Mouse (Mus musculus): Measurements from ENCODE around the gene Tgfb2. TPM values are rescaled to one million over a fixed set of nuclear protein-coding genes. Genes with fewer than 3 reads are reported as not detected.

Gene Tgfb2
- polyA plus RNA-seq, 1 experiment from 2014 or later: 12.2 TPM

DNA sequence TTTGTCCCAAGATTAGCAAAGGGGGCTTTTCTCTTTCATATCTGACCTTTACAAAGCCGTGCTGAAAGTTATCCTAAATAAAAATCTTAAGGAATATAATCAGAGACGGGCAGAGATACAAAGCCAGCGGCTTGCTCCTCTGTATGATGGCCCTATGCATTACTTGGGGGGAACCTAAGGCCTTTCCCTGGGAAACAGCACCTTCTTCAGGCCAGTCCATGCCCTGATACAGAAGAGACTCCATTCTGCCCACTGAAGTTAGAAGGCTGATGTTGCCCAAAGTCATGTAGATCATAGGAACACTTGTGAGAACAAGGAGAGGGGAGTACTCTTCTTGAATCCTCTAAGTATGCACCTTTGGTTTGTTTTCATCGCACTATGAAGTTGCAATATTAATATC, 13.4 kb downstream of the Tgfb2 start:
- no peak overlapping the region for H3K27ac ChIP-seq (ENCODE audit: low read length)
- H3K27me3 ChIP-seq (replicated peaks; ENCODE audit: control insufficient read depth, insufficient read depth, low read length): no peaks in the 10 kb centered on the region
- H3K9me3 ChIP-seq (ENCODE audit: control insufficient read depth, low read length): no peaks in the 10 kb centered on the region
- H3K4me3 ChIP-seq (ENCODE audit: low read length): no peak overlapping the region
- H3K36me3 ChIP-seq (ENCODE audit: control insufficient read depth, insufficient read depth, low read length): no peaks in the 10 kb centered on the region
- H3K4me1 ChIP-seq (ENCODE audit: control insufficient read depth, insufficient read depth, low read length): peaks cover 6% of the 10 kb centered on the region; the same call in 1 of the 2 replicates
- WGBS: 86% methylated on average over 4 of the region's 4 CpGs
- no peak overlapping the region for H3K9ac ChIP-seq (ENCODE audit: low read depth, low read length)
- ATAC-seq: no peak
- no peak overlapping the region for H3K4me2 ChIP-seq (ENCODE audit: low read depth, low read length)

DNA sequence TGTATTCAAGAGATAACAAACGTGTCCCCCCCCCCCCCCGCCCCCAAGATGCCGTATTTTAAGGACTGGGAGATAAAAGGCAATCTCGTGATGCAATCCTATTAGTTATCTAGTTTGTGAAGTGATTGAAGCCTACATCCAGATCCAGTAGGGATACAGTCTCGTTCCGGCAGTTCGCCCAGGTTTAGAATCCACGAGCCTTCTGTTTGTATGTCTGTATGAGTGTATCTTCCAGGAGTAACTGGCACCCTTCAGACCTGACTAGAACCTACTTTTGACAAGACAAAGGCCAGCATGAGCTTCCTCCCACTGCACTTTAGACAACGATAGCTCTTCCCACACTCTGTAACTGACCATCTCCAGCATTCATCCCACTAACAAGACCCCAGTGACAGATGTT, 14.1 kb downstream of the Tgfb2 start:
- Histone ChIP-seq H3K36me3 (ENCODE audit: control insufficient read depth, insufficient read depth, low read length) (no peaks in the 10 kb centered on the region), H3K4me2 (ENCODE audit: low read depth, low read length) (no peak overlapping the region), H3K9ac (ENCODE audit: low read depth, low read length) (no peak overlapping the region), H3K27ac (ENCODE audit: low read length) (no peak overlapping the region), H3K9me3 (ENCODE audit: control insufficient read depth, low read length) (no peaks in the 10 kb centered on the region), H3K4me1 (ENCODE audit: control insufficient read depth, insufficient read depth, low read length) (peaks cover 6% of the 10 kb centered on the region; the same call in 1 of the 2 replicates), H3K27me3 (replicated peaks; ENCODE audit: control insufficient read depth, insufficient read depth, low read length) (no peaks in the 10 kb centered on the region), H3K4me3 (ENCODE audit: low read length) (no peak overlapping the region)
- 81% methylated on average over 9 of the region's 9 CpGs for whole genome bisulfite sequencing
- no peak for ATAC-seq

- no peaks in the 10 kb centered on the region for H3K36me3 ChIP-seq (ENCODE audit: control insufficient read depth, insufficient read depth, low read length)
- ATAC-seq: no peak
- no peaks in the 10 kb centered on the region for H3K27me3 ChIP-seq (replicated peaks; ENCODE audit: control insufficient read depth, insufficient read depth, low read length)
- no peak overlapping the region for H3K9ac ChIP-seq (ENCODE audit: low read depth, low read length)
- WGBS: 79% methylated on average over 3 of the region's 3 CpGs
- no peaks in the 10 kb centered on the region; the same call in 1 of the 2 replicates for H3K4me1 ChIP-seq (ENCODE audit: control insufficient read depth, insufficient read depth, low read length)
- no peak overlapping the region for H3K4me2 ChIP-seq (ENCODE audit: low read depth, low read length)
- no peaks in the 10 kb centered on the region for H3K9me3 ChIP-seq (ENCODE audit: control insufficient read depth, low read length)
- H3K27ac ChIP-seq (ENCODE audit: low read length): no peak overlapping the region
- H3K4me3 ChIP-seq (ENCODE audit: low read length): no peak overlapping the region
These were observed 21.7 kb downstream of the Tgfb2 start for GRCm38 (mm10) chr1:186684041-186684440.

- Histone ChIP-seq H3K9me3 (ENCODE audit: control insufficient read depth, low read length) (no peaks in the 10 kb centered on the region), H3K27me3 (replicated peaks; ENCODE audit: control insufficient read depth, insufficient read depth, low read length) (no peaks in the 10 kb centered on the region), H3K4me3 (ENCODE audit: low read length) (no peak overlapping the region), H3K27ac (ENCODE audit: low read length) (no peak overlapping the region), H3K4me1 (ENCODE audit: control insufficient read depth, insufficient read depth, low read length) (no peaks in the 10 kb centered on the region; the same call in 1 of the 2 replicates), H3K36me3 (ENCODE audit: control insufficient read depth, insufficient read depth, low read length) (no peaks in the 10 kb centered on the region), H3K9ac (ENCODE audit: low read depth, low read length) (no peak overlapping the region), H3K4me2 (ENCODE audit: low read depth, low read length) (no peak overlapping the region)
- 50% methylated on average over 7 of the region's 7 CpGs for WGBS
- peak; percentile 43; the same call in 1 of the 2 replicates for ATAC-seq
These were observed 23.2 kb downstream of the Tgfb2 start for GRCm38 (mm10) chr1:186682606-186683005.

GRCm38 (mm10) chr1:186677614-186678013, 28.2 kb downstream of the Tgfb2 start:
- H3K27ac ChIP-seq (ENCODE audit: low read length): no peak overlapping the region
- no peaks in the 10 kb centered on the region for H3K27me3 ChIP-seq (replicated peaks; ENCODE audit: control insufficient read depth, insufficient read depth, low read length)
- H3K9me3 ChIP-seq (ENCODE audit: control insufficient read depth, low read length): no peaks in the 10 kb centered on the region
- WGBS: 80% methylated on average over 12 of the region's 12 CpGs
- no peaks in the 10 kb centered on the region; the same call in 1 of the 2 replicates for H3K4me1 ChIP-seq (ENCODE audit: control insufficient read depth, insufficient read depth, low read length)
- no peaks in the 10 kb centered on the region for H3K36me3 ChIP-seq (ENCODE audit: control insufficient read depth, insufficient read depth, low read length)
- H3K4me2 ChIP-seq (ENCODE audit: low read depth, low read length): no peak overlapping the region
- H3K4me3 ChIP-seq (ENCODE audit: low read length): no peak overlapping the region
- no peak overlapping the region for H3K9ac ChIP-seq (ENCODE audit: low read depth, low read length)
- peak; percentile 21; the same call in 1 of the 2 replicates for ATAC-seq

DNA sequence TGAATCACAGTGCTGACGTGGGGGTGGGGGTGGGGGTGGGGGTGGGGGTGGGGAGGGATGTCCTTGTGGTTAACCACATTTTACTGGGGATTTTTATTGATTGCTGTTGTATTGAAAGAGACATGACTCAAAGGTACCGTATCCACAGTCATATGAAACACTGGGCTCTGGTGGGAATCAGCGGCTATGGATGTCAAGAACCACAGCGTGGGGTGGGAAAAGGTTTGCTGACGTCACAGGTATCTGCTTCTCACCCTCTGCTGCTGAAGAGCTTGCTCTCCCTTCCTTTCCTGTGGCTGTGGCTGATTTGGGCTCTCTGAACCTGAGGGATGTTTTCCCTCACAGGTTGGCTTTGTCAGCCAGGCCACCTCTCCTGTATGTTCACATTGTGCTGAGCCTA, 29.6 kb downstream of the Tgfb2 start:
- 70% methylated on average over 5 of the region's 5 CpGs for WGBS
- Histone ChIP-seq H3K4me2 (ENCODE audit: low read depth, low read length) (no peak overlapping the region), H3K36me3 (ENCODE audit: control insufficient read depth, insufficient read depth, low read length) (no peaks in the 10 kb centered on the region), H3K27me3 (replicated peaks; ENCODE audit: control insufficient read depth, insufficient read depth, low read length) (no peaks in the 10 kb centered on the region), H3K9me3 (ENCODE audit: control insufficient read depth, low read length) (no peaks in the 10 kb centered on the region), H3K27ac (ENCODE audit: low read length) (no peak overlapping the region), H3K4me1 (ENCODE audit: control insufficient read depth, insufficient read depth, low read length) (no peaks in the 10 kb centered on the region), H3K9ac (ENCODE audit: low read depth, low read length) (no peak overlapping the region), H3K4me3 (ENCODE audit: low read length) (no peak overlapping the region)
- ATAC-seq: no peak

- Histone ChIP-seq H3K27ac (ENCODE audit: low read length) (no peak overlapping the region), H3K4me2 (ENCODE audit: low read depth, low read length) (no peak overlapping the region), H3K9ac (ENCODE audit: low read depth, low read length) (no peak overlapping the region), H3K27me3 (replicated peaks; ENCODE audit: control insufficient read depth, insufficient read depth, low read length) (no peaks in the 10 kb centered on the region), H3K4me1 (ENCODE audit: control insufficient read depth, insufficient read depth, low read length) (no peaks in the 10 kb centered on the region), H3K9me3 (ENCODE audit: control insufficient read depth, low read length) (no peaks in the 10 kb centered on the region), H3K4me3 (ENCODE audit: low read length) (no peak overlapping the region), H3K36me3 (ENCODE audit: control insufficient read depth, insufficient read depth, low read length) (no peaks in the 10 kb centered on the region)
- no peak for ATAC-seq
- 87% methylated on average over 6 of the region's 6 CpGs for WGBS
These were observed 30.5 kb downstream of the Tgfb2 start for GRCm38 (mm10) chr1:186675263-186675662.

GRCm38 (mm10) chr1:186674621-186675020, 31.2 kb downstream of the Tgfb2 start:
- no peak for ATAC-seq
- no peak overlapping the region for H3K4me2 ChIP-seq (ENCODE audit: low read depth, low read length)
- no peaks in the 10 kb centered on the region for H3K4me1 ChIP-seq (ENCODE audit: control insufficient read depth, insufficient read depth, low read length)
- H3K9me3 ChIP-seq (ENCODE audit: control insufficient read depth, low read length): no peaks in the 10 kb centered on the region
- H3K9ac ChIP-seq (ENCODE audit: low read depth, low read length): no peak overlapping the region
- no peaks in the 10 kb centered on the region for H3K36me3 ChIP-seq (ENCODE audit: control insufficient read depth, insufficient read depth, low read length)
- 69% methylated on average over 3 of the region's 3 CpGs for WGBS
- H3K27me3 ChIP-seq (replicated peaks; ENCODE audit: control insufficient read depth, insufficient read depth, low read length): no peaks in the 10 kb centered on the region
- no peak overlapping the region for H3K27ac ChIP-seq (ENCODE audit: low read length)
- H3K4me3 ChIP-seq (ENCODE audit: low read length): no peak overlapping the region

DNA sequence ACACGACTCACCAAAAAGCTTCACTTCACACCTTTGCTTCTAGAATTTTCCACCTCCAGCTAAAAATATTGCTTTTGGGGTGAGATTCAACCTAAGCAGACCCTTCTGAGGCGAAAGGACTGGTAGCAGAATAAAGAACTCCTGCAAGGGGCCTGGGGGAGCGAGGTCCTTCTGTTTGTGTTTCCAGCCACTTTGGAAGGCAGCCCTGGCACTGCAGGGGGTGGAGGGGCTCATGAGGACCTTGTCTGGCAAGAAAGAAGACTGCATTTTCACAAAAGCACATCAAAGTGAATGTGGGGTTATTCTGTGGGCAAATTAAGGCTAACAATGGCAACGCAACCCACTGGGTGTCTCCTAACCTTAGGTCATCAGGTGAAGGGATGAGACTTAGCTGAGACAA, 32.6 kb downstream of the Tgfb2 start:
- Histone ChIP-seq H3K4me1 (ENCODE audit: control insufficient read depth, insufficient read depth, low read length) (no peaks in the 10 kb centered on the region), H3K4me3 (ENCODE audit: low read length) (no peak overlapping the region), H3K36me3 (ENCODE audit: control insufficient read depth, insufficient read depth, low read length) (no peaks in the 10 kb centered on the region), H3K27me3 (replicated peaks; ENCODE audit: control insufficient read depth, insufficient read depth, low read length) (no peaks in the 10 kb centered on the region), H3K9me3 (ENCODE audit: control insufficient read depth, low read length) (no peaks in the 10 kb centered on the region), H3K27ac (ENCODE audit: low read length) (no peak overlapping the region), H3K4me2 (ENCODE audit: low read depth, low read length) (no peak overlapping the region), H3K9ac (ENCODE audit: low read depth, low read length) (no peak overlapping the region)
- WGBS: 82% methylated on average over 4 of the region's 4 CpGs
- ATAC-seq: no peak

- Histone ChIP-seq H3K4me2 (ENCODE audit: low read depth, low read length) (no peak overlapping the region), H3K27me3 (replicated peaks; ENCODE audit: control insufficient read depth, insufficient read depth, low read length) (no peaks in the 10 kb centered on the region), H3K36me3 (ENCODE audit: control insufficient read depth, insufficient read depth, low read length) (no peaks in the 10 kb centered on the region), H3K4me3 (ENCODE audit: low read length) (no peak overlapping the region), H3K9me3 (ENCODE audit: control insufficient read depth, low read length) (no peaks in the 10 kb centered on the region), H3K27ac (ENCODE audit: low read length) (no peak overlapping the region), H3K4me1 (ENCODE audit: control insufficient read depth, insufficient read depth, low read length) (no peaks in the 10 kb centered on the region), H3K9ac (ENCODE audit: low read depth, low read length) (no peak overlapping the region)
- 78% methylated on average over 11 of the region's 11 CpGs for WGBS
- ATAC-seq: no peak
These were observed 42.4 kb downstream of the Tgfb2 start for GRCm38 (mm10) chr1:186663412-186663811.

Measured in intestine, embryonic 16.5 days (tissue).